Mouse (Mus musculus): ENCODE measurements around the gene Tnik. TPM values are rescaled to one million over a fixed set of nuclear protein-coding genes. Genes with fewer than 3 reads are reported as not detected.

Gene Tnik
- 8.5 TPM in 2 replicates for polyA plus RNA-seq (2012; rRNA removed; ENCODE audit: low replicate concordance)

GRCm38 (mm10) chr3:28263002-28263947, at the start of gene Tnik:
Tnik (plus strand) TSS chr3:28263214.

GRCm38 (mm10) chr3:28697797-28698196, 434.8 kb downstream of the Tnik start, which contains the start of gene Slc2a2:
Slc2a2 (plus strand) TSS chr3:28697903.

Data from duodenum, adult 2 months (tissue).